In the genomic region with DNA sequence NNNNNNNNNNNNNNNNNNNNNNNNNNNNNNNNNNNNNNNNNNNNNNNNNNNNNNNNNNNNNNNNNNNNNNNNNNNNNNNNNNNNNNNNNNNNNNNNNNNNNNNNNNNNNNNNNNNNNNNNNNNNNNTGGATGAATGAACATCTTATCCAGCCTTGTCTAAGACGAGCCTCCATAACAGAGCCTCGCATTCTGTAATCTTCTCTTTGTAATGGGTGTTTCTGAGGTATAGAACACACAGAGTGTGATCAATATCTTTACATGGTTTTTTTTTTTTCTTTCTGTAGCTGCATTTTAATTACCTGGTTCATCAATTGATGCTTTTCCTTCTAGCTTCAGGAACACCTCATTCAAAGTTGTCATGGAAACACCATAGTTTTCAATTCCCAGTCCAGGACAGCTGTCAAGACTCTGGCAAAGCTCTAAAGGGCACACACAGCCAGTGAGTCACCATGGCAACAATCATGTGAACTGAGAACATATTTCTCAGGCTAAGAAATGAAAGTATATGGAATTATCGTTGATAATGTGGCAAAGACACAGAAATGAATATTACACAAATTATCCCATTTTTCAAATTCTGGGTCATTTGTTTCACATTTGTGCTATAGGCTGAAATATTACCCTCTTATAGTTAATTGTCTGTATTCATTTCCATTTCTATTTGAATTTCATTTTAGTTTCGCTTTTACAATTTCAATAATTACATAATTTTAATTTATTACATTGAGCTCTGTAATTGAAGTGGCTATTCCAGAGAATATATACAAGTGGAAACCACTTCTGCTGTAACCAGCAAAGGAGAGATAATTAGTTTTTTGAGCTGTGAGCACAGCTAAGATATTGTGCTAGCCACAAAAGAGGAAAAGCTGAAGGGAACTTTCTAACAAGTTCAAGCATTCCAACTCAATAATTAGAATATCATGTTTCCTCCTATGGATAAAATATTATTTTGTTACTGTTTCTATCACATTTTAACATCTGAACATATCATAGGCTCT, we compare ENCODE assay signal across 15 mouse cellular contexts. TPM values are rescaled to one million over a fixed set of nuclear protein-coding genes. Genes with fewer than 3 reads are reported as not detected.
DNase-seq lines count a peak whose midpoint lies in the region; ATAC-seq and TF ChIP-seq lines count a peak whose summit lies in the region.
"Had no signal": no experiment of that assay in that cellular context is flagged by ENCODE, and none has a peak within 500 bp of the region (broad histone marks: within the 10 kb centered on the region; RNA-seq: fewer than 3 reads in every experiment).

No protein-coding gene starts in this region.

- DNase-seq in lung, embryonic 14.5 days = peak; percentile 32
- DNase-seq in lung, postnatal 10 days = no peak
- DNase-seq in embryo, embryonic 11 days = peak; percentile 12
- peak; percentile 67 for DNase-seq in hindbrain, embryonic 14.5 days (ENCODE audit: low spot score)
- peak; percentile 8 for DNase-seq in retina, embryonic 14.5 days (ENCODE audit: low spot score)
- no peak for DNase-seq in urinary bladder, postnatal 10 days (ENCODE audit: low spot score)
- no peak for DNase-seq in frontal cortex, postnatal 25 days (ENCODE audit: low spot score in 2 of 2)
- DNase-seq: cerebellum, postnatal 25 days; heart, adult 18-20 months; heart, postnatal 4 days; left cerebral cortex, postnatal 4 days; thymus, adult 2 months had no signal

- no peak overlapping the region for H3K4me3 ChIP-seq in lung, embryonic 14.5 days (ENCODE audit: low read depth, low read length)
- no peak overlapping the region for H3K4me3 ChIP-seq in hindbrain, embryonic 14.5 days (replicated peaks; ENCODE audit: low read length)
- H3K4me3 ChIP-seq: liver, embryonic 15.5 days; megakaryocyte, embryonic 14.5 days had no signal

- no peak for ATAC-seq in lung, embryonic 14.5 days (ENCODE audit: insufficient read depth)
- peak; percentile 70; the same call in 1 of the 2 replicates for ATAC-seq in hindbrain, embryonic 14.5 days (ENCODE audit: low FRiP score)

- no peak overlapping the region for H3K9ac ChIP-seq in lung, embryonic 14.5 days
- H3K9ac ChIP-seq in hindbrain, embryonic 14.5 days = no peak overlapping the region
- H3K9ac ChIP-seq: liver, embryonic 15.5 days had no signal

- no peaks in the 10 kb centered on the region for H3K4me1 ChIP-seq in lung, embryonic 14.5 days (ENCODE audit: insufficient read depth)
- peaks cover 10% of the 10 kb centered on the region; the same call in 1 of the 2 replicates for H3K4me1 ChIP-seq in hindbrain, embryonic 14.5 days (replicated peaks; ENCODE audit: control insufficient read depth, insufficient read depth, low read length)
- H3K4me1 ChIP-seq: liver, embryonic 15.5 days; megakaryocyte, embryonic 14.5 days had no signal

- TF ChIP-seq CTCF in lung, embryonic 14.5 days (IDR thresholded peaks at IDR 0.05; ENCODE audit: low read depth) = no peak

- no peaks in the 10 kb centered on the region for H3K27me3 ChIP-seq in lung, embryonic 14.5 days (ENCODE audit: insufficient read depth, low read length)
- no peaks in the 10 kb centered on the region for H3K27me3 ChIP-seq in hindbrain, embryonic 14.5 days (ENCODE audit: control insufficient read depth, insufficient read depth, low read length)
- H3K27me3 ChIP-seq: liver, embryonic 15.5 days; megakaryocyte, embryonic 14.5 days had no signal

- WGBS in lung, embryonic 14.5 days = 71% methylated on average over 4 of the region's 4 CpGs
- 34% methylated on average over 4 of the region's 4 CpGs for WGBS in hindbrain, embryonic 14.5 days

- no peak overlapping the region for H3K4me2 ChIP-seq in lung, embryonic 14.5 days
- H3K4me2 ChIP-seq in hindbrain, embryonic 14.5 days (replicated peaks) = peak overlapping the region; percentile 0; the same call in 1 of the 2 replicates
- H3K4me2 ChIP-seq: liver, embryonic 15.5 days had no signal

- H3K36me3 ChIP-seq in lung, embryonic 14.5 days (ENCODE audit: insufficient read depth) = no peaks in the 10 kb centered on the region
- H3K36me3 ChIP-seq in hindbrain, embryonic 14.5 days (replicated peaks; ENCODE audit: control insufficient read depth, insufficient read depth) = no peaks in the 10 kb centered on the region

- H3K9me3 ChIP-seq in lung, embryonic 14.5 days (ENCODE audit: low read depth, low read length) = no peaks in the 10 kb centered on the region
- no peaks in the 10 kb centered on the region; the same call in 1 of the 2 replicates for H3K9me3 ChIP-seq in hindbrain, embryonic 14.5 days (ENCODE audit: control insufficient read depth, low read length)
- H3K9me3 ChIP-seq: liver, embryonic 15.5 days; megakaryocyte, embryonic 14.5 days had no signal

- no peak overlapping the region for H3K27ac ChIP-seq in lung, embryonic 14.5 days (ENCODE audit: low read depth)
- H3K27ac ChIP-seq in hindbrain, embryonic 14.5 days = peak overlapping the region; percentile 75
- H3K27ac ChIP-seq: kidney, postnatal 0 days; liver, embryonic 15.5 days had no signal

RNA-seq across cellular contexts. Expression of a gene that starts 33.9 kb away (rescaled TPM):
- polyA plus RNA-seq in lung, embryonic 14.5 days (2014; fragmentation: Nextera tagmentation; extraction: Ambion mirVana) = 0.53 and 1.0 TPM in 2 replicates
- 1.7 and 1.9 TPM in 2 replicates for polyA plus RNA-seq in hindbrain, embryonic 14.5 days (2014; fragmentation: Nextera tagmentation; extraction: Ambion mirVana)

Comparison
In these comparisons a context has a peak if more than half of its experiments do, and no peak if none do; other contexts are left out.
1. DNase-seq: peak in lung, embryonic 14.5 days (single experiment), embryo, embryonic 11 days (single experiment), hindbrain, embryonic 14.5 days (single experiment) and retina, embryonic 14.5 days (single experiment); none in lung, postnatal 10 days (single experiment), urinary bladder, postnatal 10 days (single experiment) and frontal cortex, postnatal 25 days (0 of 2).